Mouse (Mus musculus) ES-CJ7 (cell line): ENCODE data around the gene Kcnq1.

ENCODE experiments used
- DNase-seq: peaks from one replicate; pipeline ENCODE4 v3.0.0; 2011; ENCODE audit warnings: low read depth, low spot score

The Kcnq1 gene

GRCm38 (mm10) chr7:143273747-143274146 is 167.6 kb downstream of the Kcnq1 start:
- DNase-seq: no peak

GRCm38 (mm10) chr7:143275030-143275429 is 168.9 kb downstream of the Kcnq1 start:
- DNase-seq: no peak

- DNase-seq: no peak
Observed at GRCm38 (mm10) chr7:143283625-143284024, 177.5 kb downstream of the Kcnq1 start.

- DNase-seq: no peak
Observed at GRCm38 (mm10) chr7:143284866-143285265, 178.7 kb downstream of the Kcnq1 start.

- DNase-seq: no peak
Observed at GRCm38 (mm10) chr7:143285440-143285839, 179.3 kb downstream of the Kcnq1 start.

GRCm38 (mm10) chr7:143286532-143287290 is 180.5 kb downstream of the Kcnq1 start:
- no peak for DNase-seq

GRCm38 (mm10) chr7:143288135-143288534 is 182.0 kb downstream of the Kcnq1 start:
- no peak for DNase-seq

GRCm38 (mm10) chr7:143289082-143289849 is 183.1 kb downstream of the Kcnq1 start:
- peak; percentile 56 for DNase-seq

GRCm38 (mm10) chr7:143294690-143295355 is 188.7 kb downstream of the Kcnq1 start:
- no peak for DNase-seq

- DNase-seq: peak; percentile 50
Observed at GRCm38 (mm10) chr7:143295356-143296000, 189.3 kb downstream of the Kcnq1 start.

GRCm38 (mm10) chr7:143296001-143296379 is 189.8 kb downstream of the Kcnq1 start:
- DNase-seq: peak; percentile 13

GRCm38 (mm10) chr7:143296384-143296801 is 190.2 kb downstream of the Kcnq1 start:
- peak; percentile 97 for DNase-seq

- no peak for DNase-seq
Observed at GRCm38 (mm10) chr7:143300037-143300436, 193.9 kb downstream of the Kcnq1 start.

GRCm38 (mm10) chr7:143300681-143301080 is 194.5 kb downstream of the Kcnq1 start:
- DNase-seq: no peak

GRCm38 (mm10) chr7:143302156-143302555 is 196.0 kb downstream of the Kcnq1 start:
- no peak for DNase-seq

- DNase-seq: no peak
Observed at GRCm38 (mm10) chr7:143302593-143303238, 196.6 kb downstream of the Kcnq1 start.

- no peak for DNase-seq
Observed at GRCm38 (mm10) chr7:143303557-143303956, 197.4 kb downstream of the Kcnq1 start.

- DNase-seq: no peak
Observed at GRCm38 (mm10) chr7:143305808-143306207, 199.6 kb downstream of the Kcnq1 start.

- DNase-seq: no peak
Observed at GRCm38 (mm10) chr7:143308001-143308400, 201.8 kb downstream of the Kcnq1 start.

GRCm38 (mm10) chr7:143310311-143310710 is 204.1 kb downstream of the Kcnq1 start:
- DNase-seq: no peak

- no peak for DNase-seq
Observed at GRCm38 (mm10) chr7:143310847-143311246, 204.7 kb downstream of the Kcnq1 start.
